Mouse (Mus musculus): ENCODE data around the gene Pa2g4. TPM values are rescaled to one million over a fixed set of nuclear protein-coding genes. Genes with fewer than 3 reads are reported as not detected.
A peak's percentile ranks its signal among the peaks of the same experiment; 100 is the strongest.

The Pa2g4 gene
- total RNA-seq, 2 experiments from 2014 or later: 404 to 442 TPM

DNA sequence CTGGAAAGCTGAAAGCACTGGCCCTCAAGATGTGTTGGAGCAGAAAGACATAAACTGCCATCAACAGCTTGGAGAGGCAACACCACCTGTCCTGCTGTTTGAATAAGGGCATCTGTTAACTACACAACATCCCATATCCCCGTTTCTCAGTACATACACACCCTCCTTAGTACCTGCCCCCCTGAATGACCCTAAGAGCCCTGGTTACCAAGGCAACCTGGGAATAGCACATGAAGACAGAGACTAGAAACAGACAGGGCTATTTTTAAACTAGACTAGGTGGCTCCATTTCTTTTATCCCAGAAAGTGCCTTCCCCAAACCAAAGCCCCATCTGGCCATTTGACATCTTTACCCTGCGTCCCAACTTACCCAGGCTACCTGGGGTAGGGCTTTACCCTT lies 22.7 kb downstream of the Pa2g4 start:
- no peak for ATAC-seq (replicated peaks; ENCODE audit: poor library complexity, severe bottlenecking)

DNA sequence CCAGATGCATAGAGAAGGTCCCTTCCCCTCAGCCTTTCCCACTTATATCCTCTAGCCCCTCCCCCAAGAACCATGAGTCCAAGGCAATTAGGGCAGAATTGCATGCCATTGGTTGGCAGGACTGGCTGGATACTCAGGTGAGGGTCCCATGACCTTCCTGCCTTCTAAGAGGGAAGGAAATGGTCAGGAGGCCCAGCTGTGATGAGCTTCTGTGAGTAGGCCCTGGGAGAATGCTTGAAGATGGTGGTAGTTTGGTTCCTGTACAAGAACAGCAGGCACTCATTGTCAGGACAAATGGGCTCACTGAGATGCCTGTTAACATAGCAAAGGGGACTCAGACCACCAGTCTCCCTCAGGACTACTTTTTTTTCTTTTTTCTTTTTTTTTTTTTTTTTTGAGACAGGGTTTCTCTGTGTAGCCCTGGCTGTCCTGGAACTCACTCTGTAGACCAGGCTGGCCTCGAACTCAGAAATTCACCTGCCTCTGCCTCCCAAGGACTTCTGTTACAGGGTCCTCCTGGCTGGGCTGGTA lies 27.4 kb downstream of the Pa2g4 start:
- ATAC-seq (replicated peaks; ENCODE audit: poor library complexity, severe bottlenecking): no peak

DNA sequence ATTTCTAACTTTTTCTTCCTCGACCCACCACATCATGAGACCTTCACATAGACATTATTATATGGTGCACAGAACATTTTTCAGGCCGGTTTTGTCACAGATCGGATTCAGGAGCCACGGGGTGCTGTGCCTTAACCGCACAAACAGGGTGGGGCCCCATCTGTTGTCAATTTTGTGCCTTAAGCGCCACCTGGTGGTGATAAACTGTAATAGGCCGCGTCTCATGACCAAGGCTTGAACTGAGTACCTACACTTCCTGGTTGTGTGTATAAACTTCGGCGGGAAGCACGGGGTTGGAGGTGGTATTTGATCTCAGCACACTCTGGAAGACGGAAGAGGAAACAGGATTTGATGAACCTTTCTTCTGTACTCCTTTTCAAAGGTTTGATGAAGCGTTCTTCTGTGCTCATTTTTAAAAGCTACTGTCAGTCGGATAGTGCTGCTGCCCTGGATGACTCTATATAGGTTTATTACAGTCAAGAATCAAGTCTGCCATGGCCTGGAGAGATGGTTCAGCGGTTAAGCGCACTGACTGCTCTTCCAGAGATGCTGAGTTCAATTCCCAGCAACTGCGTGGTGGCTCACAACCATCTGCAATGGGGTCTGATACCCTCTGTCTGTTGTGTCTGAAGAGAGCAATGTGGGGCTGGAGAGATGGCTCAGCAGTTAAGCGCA lies 29.4 kb downstream of the Pa2g4 start:
- ATAC-seq (replicated peaks; ENCODE audit: poor library complexity, severe bottlenecking): peak; percentile 95

DNA sequence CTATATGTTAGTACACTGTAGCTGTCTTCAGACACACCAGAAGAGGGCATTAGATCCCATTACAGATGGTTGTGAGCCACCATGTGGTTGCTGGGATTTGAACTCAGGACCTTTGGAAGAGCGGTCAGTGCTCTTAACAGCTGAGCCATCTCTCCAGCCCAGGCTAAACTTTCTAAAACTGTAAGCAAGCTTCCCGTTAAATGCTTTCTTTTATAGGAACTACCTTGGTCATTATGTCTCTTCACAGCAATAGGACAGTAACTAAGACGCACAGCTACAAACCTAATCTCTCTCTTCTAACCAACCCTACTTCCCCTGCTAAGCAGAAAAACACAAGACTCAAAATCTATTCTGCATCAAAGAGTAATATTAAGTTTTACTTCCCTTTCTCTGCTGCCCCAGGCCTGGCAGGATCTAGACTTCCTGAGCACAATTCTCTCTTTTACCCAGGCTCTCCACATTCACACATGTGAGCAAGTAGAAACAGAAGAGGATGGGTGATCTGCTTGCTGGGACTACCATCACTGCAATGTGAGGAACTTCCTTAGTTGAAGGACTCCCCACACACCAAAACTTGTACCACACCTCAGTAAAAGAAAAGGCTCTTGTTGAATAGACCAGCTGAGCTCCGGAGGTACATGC lies 30.0 kb downstream of the Pa2g4 start:
- ATAC-seq (replicated peaks; ENCODE audit: poor library complexity, severe bottlenecking): peak; percentile 83

DNA sequence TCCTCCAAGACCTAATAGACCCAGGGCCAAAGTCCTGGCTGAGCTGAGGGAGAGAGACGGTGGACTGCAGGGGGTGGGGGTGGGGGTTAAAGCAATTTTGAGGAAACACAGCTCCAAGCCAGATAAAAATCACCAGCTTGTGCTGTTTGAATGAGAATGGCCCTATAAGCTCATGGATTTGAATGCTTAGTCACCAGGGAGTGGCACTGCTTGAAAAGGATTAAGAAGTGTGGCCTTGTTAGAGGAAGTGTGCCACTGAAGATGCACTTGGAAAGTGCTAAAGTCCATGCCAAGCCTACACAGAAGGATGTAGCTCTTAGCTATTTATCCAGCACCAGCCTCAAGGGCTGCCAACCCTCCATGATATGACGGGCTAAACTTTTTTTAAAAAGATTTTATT lies 30.6 kb downstream of the Pa2g4 start:
- no peak for ATAC-seq (replicated peaks; ENCODE audit: poor library complexity, severe bottlenecking)

DNA sequence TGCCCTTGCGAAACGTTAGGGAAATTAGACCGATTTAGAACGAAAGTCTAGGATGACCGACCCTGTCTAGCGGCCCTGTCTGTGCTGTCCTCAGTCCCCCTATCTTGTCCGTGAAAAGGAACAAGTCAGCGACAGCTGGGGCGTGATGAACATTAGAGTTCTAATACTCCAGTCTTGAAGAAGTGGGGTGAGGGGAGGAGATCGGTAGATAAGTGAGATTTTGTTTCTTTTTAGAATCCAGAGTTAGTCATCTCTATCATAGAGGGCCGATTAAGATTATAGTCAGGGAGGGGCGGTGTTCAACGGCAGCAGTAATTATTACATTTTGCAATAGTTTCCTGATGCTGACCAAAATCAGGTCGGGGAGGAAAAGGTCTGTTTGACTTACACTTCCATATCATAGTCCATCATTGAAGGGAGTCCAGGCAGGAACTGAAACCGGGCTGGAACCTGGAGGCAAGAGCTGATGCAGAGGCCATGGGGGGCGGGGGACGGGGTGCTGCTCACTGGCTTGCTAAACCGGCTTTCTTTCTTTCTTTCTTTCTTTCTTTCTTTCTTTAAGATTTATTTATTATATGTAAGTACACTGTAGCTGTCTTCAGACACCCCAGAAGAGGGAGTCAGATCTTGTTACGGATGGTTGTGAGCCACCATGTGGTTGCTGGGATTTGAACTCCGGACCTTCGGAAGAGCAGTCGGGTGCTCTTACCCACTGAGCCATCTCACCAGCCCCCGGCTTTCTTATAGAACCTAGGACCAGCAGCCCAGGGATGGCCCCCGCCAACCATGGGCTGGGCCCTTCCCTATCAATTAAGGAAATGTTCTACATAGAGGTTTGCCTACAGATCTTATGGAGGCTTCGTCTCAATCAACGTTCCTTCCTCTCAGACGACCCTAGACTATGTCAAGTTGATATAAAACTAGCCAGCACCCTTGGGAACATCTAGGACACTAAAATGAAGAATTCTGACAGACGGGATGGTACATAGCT lies 39.1 kb downstream of the Pa2g4 start:
- peak; percentile 39 for ATAC-seq (replicated peaks; ENCODE audit: poor library complexity, severe bottlenecking)

DNA sequence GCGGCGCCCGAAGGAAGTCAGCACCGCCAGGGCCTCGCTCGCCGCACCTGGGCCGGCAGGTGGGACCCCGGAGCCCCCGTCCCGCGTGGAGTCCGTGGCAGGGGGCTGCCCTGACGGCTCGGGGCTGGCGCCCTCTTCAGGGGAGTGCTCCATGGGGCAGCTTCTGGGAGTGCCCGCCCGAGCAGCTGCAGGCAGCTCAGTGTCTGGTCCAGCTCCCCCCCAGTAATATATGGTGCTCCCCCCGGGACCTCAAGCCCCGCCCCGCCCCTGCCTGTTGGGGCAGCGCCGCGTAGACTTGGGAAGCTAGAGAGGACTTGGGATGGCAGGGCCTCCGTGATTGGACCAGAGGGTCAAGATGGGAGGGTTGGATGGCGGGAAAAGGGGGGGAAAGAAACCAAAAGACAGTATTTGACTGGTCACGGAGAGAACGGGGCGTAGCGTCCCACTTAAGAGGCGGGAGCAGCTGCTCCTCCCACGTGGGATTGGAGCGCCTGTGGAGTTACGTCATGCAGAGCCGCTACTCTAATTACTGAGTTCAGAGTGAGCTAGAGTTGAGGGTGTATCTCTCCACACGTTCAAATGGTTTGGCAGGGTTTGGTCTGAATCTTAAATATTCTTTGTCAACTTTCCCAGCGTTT lies 40.0 kb downstream of the Pa2g4 start, which contains the start of gene Esyt1:
Gene Esyt1 (minus strand): TSS at position 201 of the 638 bp plus-strand sequence.
- ATAC-seq (replicated peaks; ENCODE audit: poor library complexity, severe bottlenecking): peak; percentile 81

DNA sequence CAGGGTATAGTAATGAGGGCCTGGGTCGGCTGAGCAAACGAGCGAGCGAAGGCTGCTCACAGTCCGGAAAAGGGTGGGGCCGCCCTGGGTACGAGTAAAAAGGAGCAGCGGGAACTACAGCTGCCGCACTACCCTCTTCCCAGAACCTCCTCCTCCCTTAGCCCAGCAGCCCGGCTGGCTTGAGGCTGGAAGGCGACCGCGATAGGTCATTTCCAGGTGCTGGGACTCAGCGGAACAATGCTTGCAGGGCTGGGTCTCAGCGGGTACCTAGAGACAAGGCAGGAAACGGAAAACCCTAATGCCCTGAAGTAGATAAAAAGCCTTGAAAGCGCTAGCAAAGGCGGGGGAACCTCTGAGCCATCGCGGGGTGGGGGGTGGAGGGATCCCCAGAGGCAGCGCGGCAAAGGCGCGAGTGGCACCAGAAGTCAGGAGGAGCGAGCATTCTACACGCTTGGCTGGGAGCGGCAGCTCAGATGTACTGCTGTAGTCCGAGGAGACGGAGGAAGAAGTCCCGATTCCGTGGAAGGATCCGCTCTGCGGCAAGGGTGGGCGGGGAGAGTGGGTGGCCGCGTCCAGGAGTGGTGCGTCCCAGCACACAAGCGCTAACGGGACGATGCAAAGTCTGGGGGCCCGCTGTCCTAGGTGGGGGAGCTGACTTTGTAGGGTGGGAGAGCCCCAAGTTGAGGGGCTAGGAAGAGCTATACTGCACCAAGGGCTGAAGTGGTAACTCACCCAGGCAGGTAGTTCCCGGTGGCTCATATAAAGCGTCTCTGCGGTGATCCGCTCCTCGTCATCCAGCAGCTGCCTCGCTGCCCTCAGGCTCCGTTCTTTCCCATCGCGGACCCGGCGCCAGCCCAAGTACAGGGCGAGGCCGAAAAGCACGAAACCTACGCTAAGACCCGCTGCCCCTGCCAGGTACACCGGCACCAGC lies 40.8 kb downstream of the Pa2g4 start:
- peak; percentile 13 for ATAC-seq (replicated peaks; ENCODE audit: poor library complexity, severe bottlenecking)

DNA sequence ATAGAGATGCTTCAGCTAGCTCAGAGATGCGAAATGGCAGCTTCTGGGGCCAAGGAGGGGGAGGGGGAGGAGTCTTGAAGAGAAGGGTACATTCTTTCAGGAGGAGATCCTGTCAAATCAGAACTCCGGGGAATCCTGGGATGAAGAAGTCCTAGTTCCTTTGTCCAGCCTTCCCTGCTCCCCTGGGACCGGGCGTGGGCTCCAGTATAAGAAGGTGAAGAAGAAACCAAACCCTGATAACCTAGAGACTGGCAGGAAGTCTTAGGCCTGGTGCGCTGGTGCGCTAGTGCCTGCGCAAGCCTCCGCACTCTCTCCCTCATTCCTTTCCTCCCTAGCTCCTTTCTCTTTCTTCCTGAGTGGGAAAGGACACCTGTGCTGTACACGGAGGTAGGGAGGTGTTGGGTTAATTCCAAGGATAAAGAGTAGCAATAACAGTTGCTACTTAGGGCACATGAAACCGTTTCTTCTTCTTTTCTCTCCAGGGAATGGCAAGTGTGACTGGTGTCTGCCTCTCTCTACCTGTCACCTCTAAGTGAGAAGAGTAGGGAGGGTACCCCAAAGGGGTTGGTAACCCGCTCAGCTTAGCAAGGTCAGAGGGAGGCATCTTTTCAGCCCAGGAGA lies 41.6 kb downstream of the Pa2g4 start:
- ATAC-seq (replicated peaks; ENCODE audit: poor library complexity, severe bottlenecking): no peak

DNA sequence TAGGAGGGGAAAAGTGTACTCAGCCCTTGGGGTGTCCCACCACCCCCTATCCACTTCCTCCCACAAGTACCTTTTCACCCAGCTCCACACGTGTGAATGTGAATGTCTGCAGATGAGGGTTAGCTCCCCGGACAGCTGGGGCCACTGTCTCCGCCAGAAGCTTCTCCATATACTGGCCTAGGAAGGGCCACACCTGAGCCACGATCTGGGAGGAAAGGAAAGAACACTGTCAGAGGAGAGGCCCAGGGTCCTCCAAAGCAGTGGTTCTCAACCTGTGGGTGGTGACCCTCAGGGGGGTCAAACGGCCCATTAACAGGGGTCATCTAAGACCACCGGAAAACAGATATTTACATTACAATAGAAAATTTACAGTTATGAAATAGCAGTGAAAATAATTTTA lies 43.4 kb downstream of the Pa2g4 start:
- ATAC-seq (replicated peaks; ENCODE audit: poor library complexity, severe bottlenecking): no peak

DNA sequence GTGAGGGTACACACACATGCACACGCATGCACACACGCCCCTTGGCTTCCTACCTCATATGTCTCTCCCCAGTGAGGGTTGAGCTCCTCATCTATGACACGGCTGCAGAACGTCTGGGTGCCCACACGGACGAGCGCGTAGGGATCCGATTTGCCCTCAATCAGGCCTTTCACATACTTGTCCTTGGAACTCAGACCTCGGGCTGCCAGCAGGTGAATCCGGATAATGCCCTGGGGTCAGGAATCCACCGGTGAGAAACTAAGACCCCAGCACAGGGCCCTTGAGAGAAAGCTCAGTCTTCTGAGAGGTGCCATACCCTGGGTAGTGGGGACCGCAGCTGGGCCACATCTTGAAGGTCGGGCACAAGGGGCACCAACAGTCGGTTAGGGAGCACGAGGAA lies 45.2 kb downstream of the Pa2g4 start:
- ATAC-seq (replicated peaks; ENCODE audit: poor library complexity, severe bottlenecking): no peak

DNA sequence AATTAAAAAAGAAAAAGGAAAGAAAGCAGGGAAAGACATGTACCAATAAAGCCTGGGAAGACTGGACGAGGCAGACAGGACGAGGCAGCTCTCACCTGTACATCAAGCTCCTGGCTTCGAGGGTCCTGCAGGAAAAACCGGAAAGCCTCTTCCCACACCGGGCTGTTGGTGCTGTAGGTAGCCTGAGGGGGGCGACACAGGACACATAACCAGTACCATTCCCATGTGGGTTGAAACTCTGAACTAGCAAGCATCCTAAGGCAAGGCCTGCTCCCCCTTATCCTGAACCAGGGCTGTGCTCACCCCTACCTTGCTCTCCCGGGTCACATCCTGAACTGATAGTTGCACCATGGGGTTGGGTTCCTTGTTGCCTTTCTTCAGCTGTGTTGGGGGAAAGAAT lies 47.0 kb downstream of the Pa2g4 start:
- peak; percentile 67 for ATAC-seq (replicated peaks; ENCODE audit: poor library complexity, severe bottlenecking)

DNA sequence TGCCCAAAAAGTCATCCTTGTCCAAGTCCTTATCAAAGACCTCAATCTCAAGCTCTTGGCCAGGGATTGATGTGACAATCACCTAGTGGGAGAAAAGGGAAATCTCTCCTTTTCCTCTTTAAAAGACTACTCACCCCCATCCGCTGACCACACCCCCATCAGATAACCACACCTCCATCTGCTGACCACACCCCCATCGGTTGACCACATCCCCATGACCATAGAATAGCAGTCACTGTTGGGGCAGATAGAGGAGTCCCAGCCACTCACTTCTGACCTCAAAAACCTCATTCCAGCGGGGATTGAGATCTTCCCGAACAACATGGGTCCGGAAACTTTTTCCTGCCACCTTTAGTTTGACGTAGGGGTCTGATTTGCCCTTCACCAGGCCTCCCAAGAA lies 49.1 kb downstream of the Pa2g4 start:
- peak; percentile 96 for ATAC-seq (replicated peaks; ENCODE audit: poor library complexity, severe bottlenecking)

DNA sequence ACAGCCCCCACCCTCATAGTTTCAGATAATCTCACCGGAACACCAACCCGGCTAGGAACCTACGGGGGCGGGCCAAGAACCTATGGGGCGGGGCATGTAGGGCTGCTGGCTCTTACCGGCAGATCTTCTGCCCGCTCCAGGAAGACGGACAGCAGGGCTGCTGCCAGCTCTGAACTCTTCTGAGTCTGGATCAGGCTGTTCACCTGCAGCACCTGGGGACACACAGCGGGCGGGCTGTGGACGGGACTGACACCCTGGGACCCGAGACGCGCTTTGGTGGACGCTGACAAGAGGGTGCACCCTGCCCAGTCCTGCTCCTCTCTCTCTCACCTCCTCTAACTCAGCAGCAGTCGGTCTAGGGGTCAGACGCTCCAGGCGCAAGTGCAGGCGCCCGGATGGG lies 49.8 kb downstream of the Pa2g4 start:
- no peak for ATAC-seq (replicated peaks; ENCODE audit: poor library complexity, severe bottlenecking)

DNA sequence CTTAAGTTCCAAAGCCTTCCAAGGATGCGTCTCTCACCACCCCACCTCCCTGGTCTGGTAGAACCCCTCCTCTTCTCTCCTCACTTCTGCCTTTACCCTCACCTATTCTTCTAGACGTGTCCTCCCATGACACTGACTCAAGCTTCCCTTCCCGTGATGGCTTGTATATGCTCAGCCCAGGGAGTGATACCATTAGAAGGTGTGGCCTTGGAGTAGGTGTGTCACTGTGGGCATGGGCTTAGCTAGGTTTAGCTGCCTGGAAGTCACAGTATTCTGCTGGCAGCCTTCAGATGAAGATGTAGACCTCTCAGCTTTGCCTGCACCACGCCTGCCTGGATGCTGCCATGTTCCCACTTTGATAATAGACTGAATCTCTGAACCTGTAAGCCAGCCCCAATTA lies 50.7 kb downstream of the Pa2g4 start:
- no peak for ATAC-seq (replicated peaks; ENCODE audit: poor library complexity, severe bottlenecking)

DNA sequence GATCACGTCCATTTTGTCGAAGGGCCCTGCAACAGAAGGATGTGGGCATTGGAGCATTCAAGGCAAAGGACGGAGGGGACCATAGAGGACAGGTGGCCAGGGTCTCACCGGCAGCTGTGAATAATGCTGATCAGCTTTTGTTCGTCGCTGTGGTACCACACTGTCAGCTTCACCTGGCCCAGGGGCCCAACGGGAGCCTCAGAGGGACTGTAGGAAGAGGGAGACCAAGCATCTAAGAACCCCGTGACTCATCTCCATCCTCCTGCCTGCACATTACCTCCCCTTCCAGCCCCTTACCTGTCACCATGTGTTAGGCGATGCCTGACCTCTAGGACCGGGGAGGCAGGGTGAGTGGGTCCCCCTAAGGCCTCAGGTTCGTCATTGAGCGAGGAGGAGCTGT lies 54.0 kb downstream of the Pa2g4 start:
- ATAC-seq (replicated peaks; ENCODE audit: poor library complexity, severe bottlenecking): no peak

DNA sequence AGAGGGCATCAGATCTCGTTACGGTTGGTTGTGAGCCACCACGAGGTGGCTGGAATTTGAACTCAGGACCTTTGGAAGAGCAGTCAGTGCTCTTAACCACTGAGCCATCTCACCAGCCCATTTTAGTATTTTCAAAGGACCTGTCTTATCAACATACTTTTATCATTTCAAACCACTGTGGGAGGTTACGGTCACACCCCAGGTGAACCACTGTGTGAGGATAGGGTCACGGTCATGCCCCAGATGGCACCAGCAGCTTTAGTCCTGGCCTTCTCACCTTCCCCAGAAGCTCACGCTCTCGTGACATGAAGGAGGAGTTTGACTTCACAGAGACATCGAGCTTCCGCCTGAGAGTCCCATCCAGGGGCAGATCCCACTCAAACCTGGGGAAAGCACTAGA lies 54.6 kb downstream of the Pa2g4 start:
- no peak for ATAC-seq (replicated peaks; ENCODE audit: poor library complexity, severe bottlenecking)

DNA sequence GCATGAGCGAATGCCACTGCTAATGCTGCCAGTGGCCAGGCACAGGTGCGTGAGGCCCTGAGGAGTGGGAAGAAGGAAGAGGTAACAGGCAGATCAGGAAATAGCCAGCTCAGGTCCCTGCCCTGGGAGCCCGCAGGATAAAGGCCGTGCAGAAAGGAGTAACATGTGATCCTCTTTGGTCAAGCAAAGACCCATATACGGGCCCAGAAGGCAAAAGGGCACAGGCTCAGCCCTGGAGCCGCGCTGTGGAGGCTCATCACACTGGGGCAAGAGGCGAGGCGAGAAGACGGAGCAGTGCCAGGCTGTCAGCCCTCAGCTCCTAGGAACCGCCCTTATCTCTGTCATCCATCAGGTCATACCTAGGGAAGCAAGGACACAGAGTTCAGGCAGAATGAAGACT lies 55.5 kb downstream of the Pa2g4 start:
- ATAC-seq (replicated peaks; ENCODE audit: poor library complexity, severe bottlenecking): no peak

DNA sequence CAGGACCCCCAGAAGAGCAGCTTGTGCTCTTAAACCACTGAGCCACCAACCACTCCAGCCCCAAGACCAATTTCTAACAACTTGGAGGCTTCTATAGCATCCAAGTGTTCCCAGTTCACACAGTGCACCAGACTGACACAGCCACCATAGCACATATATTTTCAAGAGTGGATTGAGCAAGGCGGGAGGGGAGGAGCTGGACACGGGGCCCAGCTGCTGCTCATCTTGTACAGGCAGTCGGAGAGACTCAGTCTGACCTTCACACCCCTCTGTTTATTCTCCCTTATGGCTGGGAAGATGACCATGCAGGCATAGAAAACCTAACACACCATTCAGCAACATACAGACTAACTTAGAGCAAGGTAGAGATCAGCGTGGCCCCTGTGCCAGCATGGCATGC lies 56.0 kb downstream of the Pa2g4 start:
- no peak for ATAC-seq (replicated peaks; ENCODE audit: poor library complexity, severe bottlenecking)

Measured in granulocyte monocyte progenitor cell, adult 5-6 weeks (primary cell).